Mouse (Mus musculus): ENCODE results near the gene Galr2. TPM values are rescaled to one million over a fixed set of nuclear protein-coding genes. Genes with fewer than 3 reads are reported as not detected.

Gene Galr2
- polyA plus RNA-seq, 1 experiment from 2014 or later = 0.41 TPM

GRCm38 (mm10) chr11:116294319-116294718 is 13.6 kb downstream of the Galr2 start:
- peaks cover 96% of the 10 kb centered on the region for H3K36me3 ChIP-seq
- no peaks in the 10 kb centered on the region for H3K9me3 ChIP-seq
- WGBS = 31% methylated on average over 5 of the region's 5 CpGs
- H3K27ac ChIP-seq = no peak overlapping the region
- H3K4me3 ChIP-seq = no peak overlapping the region
- peaks cover 2% of the 10 kb centered on the region; the same call in 1 of the 2 replicates for H3K4me1 ChIP-seq
- ATAC-seq (ENCODE audit: insufficient number of reproducible peaks, low FRiP score, low TSS enrichment, low read depth) = no peak
- no peak overlapping the region for H3K9ac ChIP-seq
- H3K4me2 ChIP-seq = no peak overlapping the region
- no peaks in the 10 kb centered on the region for H3K27me3 ChIP-seq

DNA sequence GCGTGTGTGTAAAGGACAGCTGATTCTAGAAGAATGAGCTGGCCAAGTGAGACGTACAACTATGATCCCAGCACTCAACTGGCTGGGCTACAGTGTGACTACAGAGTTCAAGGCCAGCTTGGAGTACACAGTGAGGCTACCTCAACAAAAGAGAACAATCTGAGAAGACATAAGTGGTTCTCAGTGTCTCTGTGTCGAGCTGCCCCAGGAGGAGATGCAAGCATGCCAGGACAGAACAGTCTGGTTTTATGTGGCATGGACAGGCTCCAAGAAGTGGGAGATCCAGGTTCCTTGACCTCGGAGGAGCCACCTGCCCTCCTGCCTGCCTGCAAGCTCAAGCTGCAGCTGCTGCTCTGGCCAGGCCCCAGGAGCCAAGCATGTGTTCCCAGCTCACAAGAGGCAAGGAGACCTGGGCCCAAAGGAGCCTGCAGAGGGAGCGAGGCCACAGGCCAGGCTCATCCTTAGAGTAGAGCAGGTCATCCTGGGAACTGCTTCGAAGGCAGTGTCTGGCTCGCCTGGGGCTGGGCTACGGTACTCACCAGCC is 15.5 kb downstream of the Galr2 start:
- no peak overlapping the region for H3K27ac ChIP-seq
- H3K4me1 ChIP-seq = peaks cover 2% of the 10 kb centered on the region; the same call in 1 of the 2 replicates
- WGBS = 88% methylated on average over 8 of the region's 8 CpGs
- H3K36me3 ChIP-seq = peaks cover 96% of the 10 kb centered on the region
- no peaks in the 10 kb centered on the region for H3K9me3 ChIP-seq
- H3K4me3 ChIP-seq = no peak overlapping the region
- no peak for ATAC-seq (ENCODE audit: insufficient number of reproducible peaks, low FRiP score, low TSS enrichment, low read depth)
- no peak overlapping the region for H3K4me2 ChIP-seq
- H3K9ac ChIP-seq = no peak overlapping the region
- H3K27me3 ChIP-seq = no peaks in the 10 kb centered on the region

DNA sequence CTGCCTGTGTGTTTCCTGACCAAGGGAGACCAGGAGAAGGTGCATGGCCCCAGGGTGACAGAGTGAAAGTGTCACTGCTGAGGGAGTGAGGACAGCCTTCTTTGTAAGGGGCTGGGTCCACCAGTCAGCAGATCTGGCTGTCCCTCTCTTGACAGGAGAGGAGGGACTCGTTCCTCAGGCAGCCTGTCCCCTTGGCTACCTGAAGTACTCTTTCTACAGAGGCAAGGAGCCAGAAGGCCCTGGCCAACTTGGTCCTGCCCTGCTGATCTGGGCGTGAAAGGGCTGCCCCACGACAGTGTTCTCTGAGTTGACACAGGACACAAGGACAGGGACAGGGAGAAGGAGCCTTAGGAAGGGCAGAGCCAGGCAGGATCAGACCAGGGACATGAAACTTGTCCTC is 16.3 kb downstream of the Galr2 start:
- Histone ChIP-seq H3K4me2 (no peak overlapping the region), H3K4me1 (peaks cover 2% of the 10 kb centered on the region; the same call in 1 of the 2 replicates), H3K9ac (no peak overlapping the region), H3K9me3 (no peaks in the 10 kb centered on the region), H3K27me3 (no peaks in the 10 kb centered on the region), H3K4me3 (no peak overlapping the region), H3K36me3 (peaks cover 97% of the 10 kb centered on the region), H3K27ac (no peak overlapping the region)
- no peak for ATAC-seq (ENCODE audit: insufficient number of reproducible peaks, low FRiP score, low TSS enrichment, low read depth)
- 72% methylated on average over 3 of the region's 3 CpGs for WGBS

DNA sequence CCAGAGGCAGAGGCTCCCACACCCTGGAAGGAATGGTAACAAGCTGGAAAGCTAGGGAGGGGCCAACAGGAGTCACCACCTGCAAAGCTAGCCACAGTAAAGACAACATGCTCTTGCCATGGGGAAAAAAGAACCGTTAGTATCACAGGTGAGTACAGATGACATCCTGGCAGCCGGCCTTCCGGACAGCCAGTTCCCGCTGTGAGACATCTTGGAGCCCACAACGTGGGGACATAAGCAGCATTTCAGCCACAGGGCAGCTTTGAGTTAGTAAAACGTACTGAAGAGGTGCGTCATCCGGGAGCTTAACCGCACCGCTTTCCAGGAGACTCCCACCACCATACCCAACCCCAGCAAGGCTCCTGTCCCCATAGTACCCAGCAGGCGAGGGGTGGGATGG is 17.5 kb downstream of the Galr2 start:
- Histone ChIP-seq H3K4me2 (no peak overlapping the region), H3K9me3 (no peaks in the 10 kb centered on the region), H3K36me3 (peaks cover 97% of the 10 kb centered on the region), H3K27me3 (no peaks in the 10 kb centered on the region), H3K27ac (no peak overlapping the region), H3K9ac (no peak overlapping the region), H3K4me1 (peaks cover 2% of the 10 kb centered on the region; the same call in 1 of the 2 replicates), H3K4me3 (no peak overlapping the region)
- ATAC-seq (ENCODE audit: insufficient number of reproducible peaks, low FRiP score, low TSS enrichment, low read depth) = no peak
- 92% methylated on average over 11 of the region's 11 CpGs for WGBS

DNA sequence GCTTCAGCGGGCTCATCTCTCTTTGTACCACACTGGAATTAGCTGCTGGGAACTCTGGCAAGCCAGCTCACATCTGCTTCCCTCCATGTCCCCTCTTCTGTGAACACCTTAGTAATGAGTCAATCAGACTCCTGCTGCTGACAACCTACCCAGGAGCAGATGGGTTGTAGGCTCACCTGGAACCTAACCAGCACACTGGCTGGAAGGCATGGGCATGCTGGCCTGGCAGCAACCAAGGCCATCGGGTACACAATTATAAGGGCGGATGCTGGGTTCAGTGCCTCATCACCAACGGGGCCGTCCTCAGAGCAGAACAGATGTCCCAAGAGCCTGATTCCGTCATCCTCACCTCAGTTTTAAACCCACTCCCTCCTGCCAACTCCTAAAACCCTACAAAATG is 17.9 kb downstream of the Galr2 start:
- Histone ChIP-seq H3K27ac (no peak overlapping the region), H3K4me3 (no peak overlapping the region), H3K4me1 (peaks cover 2% of the 10 kb centered on the region; the same call in 1 of the 2 replicates), H3K36me3 (peaks cover 97% of the 10 kb centered on the region), H3K9ac (no peak overlapping the region), H3K9me3 (no peaks in the 10 kb centered on the region), H3K4me2 (no peak overlapping the region), H3K27me3 (no peaks in the 10 kb centered on the region)
- 87% methylated on average over 6 of the region's 6 CpGs for WGBS
- no peak for ATAC-seq (ENCODE audit: insufficient number of reproducible peaks, low FRiP score, low TSS enrichment, low read depth)

DNA sequence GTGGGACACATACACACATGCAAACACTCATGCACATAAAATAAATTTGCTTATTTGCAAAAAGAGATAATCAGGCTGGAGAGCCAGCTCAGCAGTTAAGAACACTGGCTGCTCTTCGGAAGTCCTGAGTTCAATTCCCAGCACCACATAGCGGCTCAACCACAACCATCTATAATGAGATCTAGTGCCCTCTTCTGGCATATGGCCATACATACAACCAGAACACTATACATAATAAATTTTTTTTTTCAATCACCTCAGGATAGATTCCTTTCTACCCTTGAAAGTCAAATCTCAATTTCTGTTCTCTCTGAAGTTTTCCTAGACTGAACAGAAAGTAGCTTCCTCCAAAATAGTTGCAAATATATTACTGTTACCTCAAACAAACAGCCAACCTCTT is 24.7 kb downstream of the Galr2 start:
- H3K36me3 ChIP-seq = peaks cover 44% of the 10 kb centered on the region
- no peak for ATAC-seq (ENCODE audit: insufficient number of reproducible peaks, low FRiP score, low TSS enrichment, low read depth)
- 94% methylated on average over 2 of the region's 2 CpGs for WGBS
- H3K4me2 ChIP-seq = peak overlapping the region; percentile 84
- H3K4me3 ChIP-seq = peak overlapping the region; percentile 63
- no peak overlapping the region for H3K9ac ChIP-seq
- no peaks in the 10 kb centered on the region for H3K27me3 ChIP-seq
- no peaks in the 10 kb centered on the region for H3K9me3 ChIP-seq
- peaks cover 6% of the 10 kb centered on the region for H3K4me1 ChIP-seq
- H3K27ac ChIP-seq = no peak overlapping the region

DNA sequence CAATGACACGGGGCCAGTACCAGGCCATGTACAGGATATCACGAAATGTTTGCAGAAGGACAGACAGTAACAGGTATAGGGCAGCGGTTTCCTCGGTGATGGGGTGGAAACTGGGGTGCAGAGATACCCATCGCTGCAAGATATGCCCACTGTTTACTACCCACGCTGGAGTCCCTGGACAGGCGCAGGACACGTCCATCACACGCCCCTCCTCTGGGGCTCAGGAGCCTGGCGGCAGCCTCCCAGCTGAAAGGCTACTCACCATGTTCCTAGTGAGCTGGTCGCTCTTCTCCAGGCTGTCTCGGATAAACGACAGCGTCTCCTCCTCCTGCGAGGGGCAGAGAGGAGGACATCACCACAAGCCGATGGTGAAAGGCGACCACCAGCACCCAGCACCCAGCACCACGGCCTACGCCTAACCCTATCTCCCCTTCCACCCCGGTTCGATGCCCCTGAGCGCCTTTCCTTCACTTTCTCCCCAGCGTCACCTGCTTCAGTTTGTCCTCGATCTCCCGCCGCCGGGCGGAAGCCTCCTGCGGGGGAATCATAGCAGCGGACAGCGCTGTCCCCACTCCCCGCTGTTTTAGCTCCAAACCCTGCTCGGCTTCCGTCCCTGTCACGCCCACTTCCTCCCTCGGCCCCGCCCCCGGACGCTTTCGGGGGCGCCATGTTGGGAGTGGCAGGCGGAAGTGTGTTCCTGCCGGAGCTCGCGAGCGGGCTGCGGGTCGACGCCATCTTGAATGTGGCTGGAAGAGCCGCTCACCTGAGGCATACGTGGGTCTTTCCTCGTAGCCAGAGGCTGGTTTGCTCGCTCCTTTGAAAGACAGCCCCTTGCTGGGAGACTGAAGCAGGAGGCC is 25.6 kb downstream of the Galr2 start:
- no peak overlapping the region; the same call in 1 of the 2 replicates for H3K27ac ChIP-seq
- peak overlapping the region; percentile 84 for H3K4me2 ChIP-seq
- H3K9ac ChIP-seq = peak overlapping the region; percentile 66
- no peaks in the 10 kb centered on the region for H3K9me3 ChIP-seq
- peaks cover 6% of the 10 kb centered on the region for H3K4me1 ChIP-seq
- WGBS = 2% methylated on average over 53 of the region's 53 CpGs
- H3K4me3 ChIP-seq = peak overlapping the region; percentile 63
- ATAC-seq (ENCODE audit: insufficient number of reproducible peaks, low FRiP score, low TSS enrichment, low read depth) = peak; percentile 84
- peaks cover 35% of the 10 kb centered on the region for H3K36me3 ChIP-seq
- no peaks in the 10 kb centered on the region for H3K27me3 ChIP-seq

- Histone ChIP-seq H3K4me3 (peak within 1 kb of the TSS; percentile 63), H3K36me3 (peaks cover 27% of the 10 kb centered on the region), H3K4me1 (peaks cover 6% of the 10 kb centered on the region), H3K27me3 (no peaks in the 10 kb centered on the region), H3K9ac (peak within 1 kb of the TSS; percentile 66), H3K9me3 (no peaks in the 10 kb centered on the region), H3K4me2 (peak within 1 kb of the TSS; percentile 84), H3K27ac (no peak within 1 kb of the TSS; the same call in 1 of the 2 replicates)
- WGBS = 82% methylated on average over 10 of the region's 10 CpGs
- no peak for ATAC-seq (ENCODE audit: insufficient number of reproducible peaks, low FRiP score, low TSS enrichment, low read depth)
These were observed 26.4 kb downstream of the Galr2 start, which contains the start of gene Exoc7 for GRCm38 (mm10) chr11:116307019-116307725. Gene Exoc7 (minus strand): TSS chr11:116307233.

- ATAC-seq (ENCODE audit: insufficient number of reproducible peaks, low FRiP score, low TSS enrichment, low read depth) = no peak
- Histone ChIP-seq H3K9me3 (no peaks in the 10 kb centered on the region), H3K27me3 (no peaks in the 10 kb centered on the region), H3K4me1 (peaks cover 6% of the 10 kb centered on the region), H3K9ac (no peak overlapping the region), H3K27ac (no peak overlapping the region), H3K4me2 (no peak overlapping the region), H3K4me3 (no peak overlapping the region), H3K36me3 (peaks cover 19% of the 10 kb centered on the region)
- 88% methylated on average over 12 of the region's 12 CpGs for WGBS
These were observed 27.2 kb downstream of the Galr2 start for GRCm38 (mm10) chr11:116307762-116308531.

DNA sequence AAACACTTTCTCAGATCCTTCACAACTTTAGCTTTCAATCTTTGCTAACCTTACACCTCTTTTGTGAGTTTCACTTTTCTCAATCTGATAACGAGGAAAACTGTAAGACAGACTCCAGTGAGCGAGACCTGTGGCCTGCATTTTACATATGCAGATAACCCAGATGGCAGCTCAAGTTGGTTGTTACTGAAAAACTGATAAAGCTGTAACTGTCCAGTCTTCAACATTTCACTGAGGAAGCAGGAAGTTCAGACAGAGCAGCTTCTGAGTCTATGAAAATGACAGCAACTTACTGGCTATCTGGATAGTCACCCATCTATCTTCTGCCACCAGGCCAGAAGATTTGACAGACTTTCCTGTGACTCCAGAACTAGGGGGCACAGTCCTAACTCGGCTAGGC is 28.9 kb downstream of the Galr2 start:
- no peaks in the 10 kb centered on the region for H3K27me3 ChIP-seq
- 74% methylated on average over 3 of the region's 3 CpGs for WGBS
- H3K36me3 ChIP-seq = peaks cover 3% of the 10 kb centered on the region
- no peaks in the 10 kb centered on the region for H3K9me3 ChIP-seq
- peaks cover 6% of the 10 kb centered on the region for H3K4me1 ChIP-seq
- H3K27ac ChIP-seq = no peak overlapping the region
- H3K4me2 ChIP-seq = no peak overlapping the region
- no peak for ATAC-seq (ENCODE audit: insufficient number of reproducible peaks, low FRiP score, low TSS enrichment, low read depth)
- H3K4me3 ChIP-seq = no peak overlapping the region
- H3K9ac ChIP-seq = no peak overlapping the region

DNA sequence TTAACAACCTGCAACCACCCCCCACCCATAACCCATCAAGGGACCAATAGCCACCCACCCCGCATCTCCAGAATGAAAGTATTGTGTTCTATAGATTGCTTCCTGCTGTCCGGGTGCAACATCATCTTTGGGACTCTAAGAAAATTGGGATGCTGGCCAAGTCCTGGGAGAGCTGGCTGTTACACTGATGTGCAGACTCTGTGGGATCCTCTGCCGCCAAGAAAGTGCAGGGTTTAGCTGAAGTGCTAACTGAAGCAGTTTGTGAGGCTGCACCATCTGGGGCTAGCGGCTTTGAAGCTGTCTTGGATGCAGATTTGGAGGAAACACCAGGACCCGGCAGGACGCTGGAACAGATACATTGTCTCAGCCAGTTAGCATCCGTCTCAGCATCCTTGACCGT is 30.4 kb downstream of the Galr2 start:
- no peaks in the 10 kb centered on the region for H3K9me3 ChIP-seq
- no peak overlapping the region for H3K9ac ChIP-seq
- H3K4me2 ChIP-seq = no peak overlapping the region
- no peak overlapping the region for H3K4me3 ChIP-seq
- H3K36me3 ChIP-seq = no peaks in the 10 kb centered on the region
- 43% methylated on average over 8 of the region's 8 CpGs for WGBS
- H3K27ac ChIP-seq = no peak overlapping the region
- no peaks in the 10 kb centered on the region for H3K27me3 ChIP-seq
- no peaks in the 10 kb centered on the region for H3K4me1 ChIP-seq
- no peak for ATAC-seq (ENCODE audit: insufficient number of reproducible peaks, low FRiP score, low TSS enrichment, low read depth)
